Mouse (Mus musculus): ENCODE measurements around the gene Cntnap2.

The Cntnap2 gene

GRCm38 (mm10) chr6:45327952-45328485, 268.9 kb downstream of the Cntnap2 start:
- no peak for DNase-seq (ENCODE audit: low spot score)

- no peak for DNase-seq (ENCODE audit: low spot score)
Measured at GRCm38 (mm10) chr6:45345396-45345795, 286.2 kb downstream of the Cntnap2 start.

GRCm38 (mm10) chr6:45345953-45346352, 286.8 kb downstream of the Cntnap2 start:
- no peak for DNase-seq (ENCODE audit: low spot score)

GRCm38 (mm10) chr6:45366442-45366841, 307.3 kb downstream of the Cntnap2 start:
- DNase-seq (ENCODE audit: low spot score): no peak

GRCm38 (mm10) chr6:45381126-45381525, 322.0 kb downstream of the Cntnap2 start:
- DNase-seq (ENCODE audit: low spot score): no peak

GRCm38 (mm10) chr6:45389034-45389433, 329.9 kb downstream of the Cntnap2 start:
- no peak for DNase-seq (ENCODE audit: low spot score)

GRCm38 (mm10) chr6:45413629-45414028, 354.5 kb downstream of the Cntnap2 start:
- DNase-seq (ENCODE audit: low spot score): no peak

GRCm38 (mm10) chr6:45455424-45455823, 396.3 kb downstream of the Cntnap2 start:
- DNase-seq (ENCODE audit: low spot score): no peak

- DNase-seq (ENCODE audit: low spot score): no peak
Measured at GRCm38 (mm10) chr6:45518221-45518620, 459.1 kb downstream of the Cntnap2 start.

GRCm38 (mm10) chr6:45536999-45537398, 477.8 kb downstream of the Cntnap2 start:
- no peak for DNase-seq (ENCODE audit: low spot score)

GRCm38 (mm10) chr6:45544319-45544875, 485.2 kb downstream of the Cntnap2 start:
- peak; percentile 34 for DNase-seq (ENCODE audit: low spot score)

GRCm38 (mm10) chr6:45559724-45560123, 500.6 kb downstream of the Cntnap2 start:
- no peak for DNase-seq (ENCODE audit: low spot score)

GRCm38 (mm10) chr6:45584467-45585094, 525.4 kb downstream of the Cntnap2 start:
- DNase-seq (ENCODE audit: low spot score): no peak

- no peak for DNase-seq (ENCODE audit: low spot score)
Measured at GRCm38 (mm10) chr6:45589084-45589483, 529.9 kb downstream of the Cntnap2 start.

- DNase-seq (ENCODE audit: low spot score): no peak
Measured at GRCm38 (mm10) chr6:45647017-45647416, 587.9 kb downstream of the Cntnap2 start.

GRCm38 (mm10) chr6:45648419-45648818, 589.3 kb downstream of the Cntnap2 start:
- DNase-seq (ENCODE audit: low spot score): no peak

GRCm38 (mm10) chr6:45700287-45700686, 641.1 kb downstream of the Cntnap2 start:
- DNase-seq (ENCODE audit: low spot score): no peak

- no peak for DNase-seq (ENCODE audit: low spot score)
Measured at GRCm38 (mm10) chr6:45791612-45792011, 732.5 kb downstream of the Cntnap2 start.

- DNase-seq (ENCODE audit: low spot score): no peak
Measured at GRCm38 (mm10) chr6:45841626-45842341, 782.6 kb downstream of the Cntnap2 start.

GRCm38 (mm10) chr6:45843736-45844135, 784.6 kb downstream of the Cntnap2 start:
- no peak for DNase-seq (ENCODE audit: low spot score)

- DNase-seq (ENCODE audit: low spot score): no peak
Measured at GRCm38 (mm10) chr6:45871409-45871992, 812.3 kb downstream of the Cntnap2 start.

GRCm38 (mm10) chr6:45885486-45885885, 826.3 kb downstream of the Cntnap2 start:
- no peak for DNase-seq (ENCODE audit: low spot score)

GRCm38 (mm10) chr6:45887901-45888300, 828.7 kb downstream of the Cntnap2 start:
- DNase-seq (ENCODE audit: low spot score): no peak
